Mouse (Mus musculus) midbrain, embryonic 13.5 days (tissue): ENCODE measurements at regions not wholly inside any gene's neighbourhood (a gene's known extent, or its start where the extent isn't known, plus 50 kb on each side); places are given as distances from the start of the nearest gene placed in this dataset.
A peak's percentile ranks its signal among the peaks of the same experiment; 100 is the strongest.

ENCODE experiments used
- ATAC-seq: fragments of 200-750 bp; cut with Nextera tagmentation; 2 replicates; pipeline ENCODE4 v1.8.0; 2017; ENCODE audit warnings: mild to moderate bottlenecking, moderate TSS enrichment, moderate library complexity
- H3K27ac ChIP-seq: fragments of 300-500 bp; sonication (generic); 2 replicates; pipeline ENCODE4 v1.5.1; 2015; ENCODE audit warnings: inconsistent platforms, mild to moderate bottlenecking, moderate library complexity
- H3K27me3 ChIP-seq: fragments of 300-500 bp; sonication (generic); 2 replicates; pipeline ENCODE4 v1.6.1; 2015; ENCODE audit warnings: mild to moderate bottlenecking, inconsistent platforms
- H3K36me3 ChIP-seq: fragments of 300-500 bp; sonication (generic); 2 replicates; pipeline ENCODE4 v1.6.1; 2015; ENCODE audit warnings: mild to moderate bottlenecking, inconsistent platforms
- H3K4me1 ChIP-seq: fragments of 300-500 bp; sonication (generic); replicated peaks from 2 replicates; pipeline ENCODE4 v1.6.1; 2015; ENCODE audit warnings: inconsistent platforms
- H3K4me2 ChIP-seq: fragments of 300-500 bp; sonication (generic); replicated peaks from 2 replicates; pipeline ENCODE4 v1.6.1; 2015; ENCODE audit warnings: moderate library complexity, mild to moderate bottlenecking, inconsistent platforms
- H3K4me3 ChIP-seq: fragments of 300-500 bp; sonication (generic); replicated peaks from 2 replicates; pipeline ENCODE4 v1.5.1; 2015; ENCODE audit warnings: mild to moderate bottlenecking, inconsistent platforms
- H3K9ac ChIP-seq: fragments of 300-500 bp; sonication (generic); replicated peaks from 2 replicates; pipeline ENCODE4 v1.6.1; 2015; ENCODE audit warnings: mild to moderate bottlenecking, inconsistent platforms
- H3K9me3 ChIP-seq: fragments of 300-500 bp; sonication (generic); 2 replicates; pipeline ENCODE4 v1.6.1; 2016; ENCODE audit warnings: mild to moderate bottlenecking, inconsistent platforms
- WGBS: fragments of 180-500 bp; shearing (Covaris S2); methylation state at CpG from one replicate; pipeline ENCODE4 v1.1.7; 2015; 5-methylcytosine and 5-hydroxymethylcytosine counted together

DNA sequence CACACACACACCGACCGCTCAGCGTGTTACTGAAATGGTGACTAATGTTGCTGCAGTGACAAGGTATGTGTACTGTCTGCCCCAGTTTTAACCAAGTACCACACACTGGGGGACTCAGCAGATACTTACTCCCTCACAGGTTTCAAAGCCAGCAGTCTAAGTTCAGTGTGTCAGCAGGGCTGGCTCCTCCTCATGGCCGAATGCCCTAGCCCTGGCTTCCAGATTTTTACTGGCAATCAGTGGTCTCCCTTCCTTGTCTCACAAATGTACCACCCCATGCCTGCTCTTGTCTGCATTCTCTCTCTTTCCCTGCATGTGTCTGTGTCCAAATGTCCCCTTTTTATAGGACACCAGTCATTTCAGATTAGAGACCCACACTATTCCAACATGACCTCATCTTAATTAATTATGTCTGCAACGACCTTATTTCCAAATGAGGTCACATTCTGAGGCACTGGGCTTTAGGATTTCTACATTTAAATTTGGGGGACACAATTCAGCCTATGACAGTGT is 114.7 kb downstream of the Uri1 start:
- Histone ChIP-seq H3K4me2 (no peak overlapping the region), H3K27ac (no peak overlapping the region), H3K36me3 (no peaks in the 10 kb centered on the region), H3K9me3 (no peaks in the 10 kb centered on the region), H3K27me3 (no peaks in the 10 kb centered on the region), H3K4me1 (peaks cover 17% of the 10 kb centered on the region; the same call in 1 of the 2 replicates), H3K4me3 (no peak overlapping the region), H3K9ac (no peak overlapping the region)
- WGBS, result 81% methylated on average over 5 of the region's 5 CpGs
- ATAC-seq, result no peak

DNA sequence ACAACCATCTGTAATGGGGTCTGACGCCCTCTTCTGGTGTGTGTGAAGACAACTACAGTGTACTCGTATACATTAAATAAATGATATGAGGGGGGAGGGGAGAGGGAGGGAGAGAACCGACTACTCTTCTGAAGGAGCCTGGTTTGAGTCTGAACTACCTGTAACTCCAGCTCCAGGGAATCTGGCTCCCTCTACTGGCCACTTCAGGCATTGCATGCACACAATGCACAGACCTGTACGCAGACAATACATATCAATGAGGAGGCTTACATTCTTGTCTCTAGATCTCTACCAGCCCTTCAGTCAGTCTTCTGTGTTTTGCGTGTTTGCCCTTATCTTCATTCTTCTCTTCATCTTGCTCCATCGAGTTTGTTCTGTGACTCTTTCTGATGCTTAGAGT is 120.4 kb upstream of the Zfp536 start:
- WGBS, result 74% methylated on average over 6 of the region's 6 CpGs
- Histone ChIP-seq H3K9ac (no peak overlapping the region), H3K36me3 (no peaks in the 10 kb centered on the region)

DNA sequence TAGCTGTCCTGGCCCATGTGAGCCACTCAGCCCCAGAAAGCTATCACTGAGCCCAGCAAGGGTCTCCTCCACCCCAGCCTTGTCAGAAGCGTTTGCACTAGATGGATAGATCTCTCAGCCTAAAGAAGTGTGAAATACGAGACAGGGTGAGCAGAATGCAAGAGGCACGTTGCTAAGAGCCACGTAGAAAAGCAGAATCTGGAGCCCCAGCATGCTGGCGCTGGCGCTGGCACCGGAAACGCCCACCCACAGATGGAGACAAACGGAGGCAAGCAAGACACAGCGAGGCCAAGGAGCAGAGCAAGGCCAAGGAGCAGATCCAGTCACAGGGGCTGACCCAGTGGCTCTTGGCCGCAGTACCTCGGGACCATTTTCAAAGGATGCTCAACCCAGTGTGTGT is 100.9 kb upstream of the Zfp536 start:
- Histone ChIP-seq H3K9ac (no peak overlapping the region), H3K4me3 (no peak overlapping the region), H3K27me3 (no peaks in the 10 kb centered on the region), H3K4me2 (no peak overlapping the region), H3K4me1 (peaks cover 6% of the 10 kb centered on the region), H3K9me3 (no peaks in the 10 kb centered on the region), H3K27ac (no peak overlapping the region), H3K36me3 (no peaks in the 10 kb centered on the region)
- 73% methylated on average over 12 of the region's 12 CpGs for WGBS
- no peak for ATAC-seq

More for the DNA sequence above, 120.4 kb upstream of the Zfp536 start:
- H3K27ac ChIP-seq, result no peak overlapping the region
- H3K4me3 ChIP-seq, result no peak overlapping the region
- no peak overlapping the region for H3K4me2 ChIP-seq
- ATAC-seq, result no peak
- no peaks in the 10 kb centered on the region for H3K4me1 ChIP-seq
- no peaks in the 10 kb centered on the region for H3K9me3 ChIP-seq
- no peaks in the 10 kb centered on the region for H3K27me3 ChIP-seq

DNA sequence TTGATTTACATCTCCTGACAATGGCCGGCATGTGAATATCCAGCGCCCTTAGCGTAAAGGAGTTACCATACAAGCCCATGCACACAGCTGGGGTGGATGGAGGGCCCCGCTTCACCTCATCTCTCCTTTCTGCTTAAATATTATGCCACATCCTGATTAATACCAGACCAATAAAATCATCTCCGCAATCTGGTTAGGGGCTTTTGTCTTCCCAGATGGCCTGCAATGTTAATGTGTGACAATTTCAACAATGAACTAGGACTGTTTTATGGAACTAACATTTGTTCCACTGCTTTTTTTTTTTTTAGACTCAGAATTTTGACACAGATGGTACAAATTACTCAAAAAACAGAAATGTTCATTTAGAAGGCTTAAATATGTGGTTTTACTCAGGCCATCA is 97.5 kb upstream of the Zfp536 start:
- Histone ChIP-seq H3K9ac (peak overlapping the region; percentile 28; the same call in 1 of the 2 replicates), H3K4me1 (peaks cover 6% of the 10 kb centered on the region), H3K36me3 (no peaks in the 10 kb centered on the region), H3K9me3 (no peaks in the 10 kb centered on the region), H3K27me3 (no peaks in the 10 kb centered on the region), H3K4me3 (no peak overlapping the region), H3K27ac (no peak overlapping the region), H3K4me2 (no peak overlapping the region)
- WGBS, result 79% methylated on average over 5 of the region's 5 CpGs
- no peak for ATAC-seq

DNA sequence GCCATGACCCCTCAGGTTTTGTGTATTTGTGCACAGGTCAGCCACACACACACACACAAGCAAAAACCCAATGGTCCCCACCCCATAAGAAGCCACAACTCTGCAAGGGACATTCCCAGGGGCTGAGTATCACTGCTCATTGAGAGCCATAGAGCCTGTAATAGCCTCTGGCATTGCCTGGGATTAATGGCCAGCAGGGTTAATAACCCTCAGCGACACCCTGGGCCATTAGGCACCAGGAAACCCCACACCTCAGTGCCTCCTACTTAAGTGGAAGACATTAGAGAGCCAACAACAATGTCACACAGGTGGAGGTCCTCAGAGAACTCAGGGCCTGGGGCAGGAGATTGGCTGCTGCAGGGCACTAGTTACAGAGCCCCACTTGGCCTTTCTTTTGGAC is 93.0 kb upstream of the Zfp536 start:
- Histone ChIP-seq H3K4me3 (no peak overlapping the region), H3K4me1 (peaks cover 6% of the 10 kb centered on the region), H3K9me3 (no peaks in the 10 kb centered on the region), H3K9ac (no peak overlapping the region), H3K27me3 (no peaks in the 10 kb centered on the region), H3K27ac (no peak overlapping the region), H3K4me2 (no peak overlapping the region), H3K36me3 (no peaks in the 10 kb centered on the region)
- ATAC-seq, result no peak
- WGBS, result 38% methylated on average over 1 of the region's 1 CpGs

DNA sequence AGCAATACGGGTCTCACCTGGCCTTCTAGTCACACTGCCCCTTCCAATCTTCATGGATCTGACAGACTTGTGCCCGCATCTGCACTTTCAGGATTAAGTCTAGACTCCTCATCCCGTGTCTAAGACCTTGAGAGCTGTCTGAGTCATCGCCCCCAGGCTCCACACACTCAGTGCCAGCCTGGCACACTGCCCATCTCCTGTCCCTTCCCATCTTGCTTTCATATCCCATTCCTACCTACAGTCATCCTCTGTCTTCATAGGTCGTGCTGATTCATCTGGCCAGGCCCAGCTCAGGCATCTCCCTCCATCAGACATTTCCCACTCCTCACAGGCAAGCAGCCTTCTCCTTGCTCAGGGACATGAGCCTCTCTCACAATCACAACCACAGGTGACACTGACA is 78.0 kb upstream of the Zfp536 start:
- no peak overlapping the region for H3K27ac ChIP-seq
- no peaks in the 10 kb centered on the region for H3K27me3 ChIP-seq
- no peak for ATAC-seq
- no peak overlapping the region for H3K4me3 ChIP-seq
- H3K36me3 ChIP-seq, result no peaks in the 10 kb centered on the region
- WGBS, result 88% methylated on average over 5 of the region's 5 CpGs
- no peaks in the 10 kb centered on the region for H3K9me3 ChIP-seq
- H3K4me1 ChIP-seq, result no peaks in the 10 kb centered on the region
- no peak overlapping the region for H3K4me2 ChIP-seq
- no peak overlapping the region for H3K9ac ChIP-seq

DNA sequence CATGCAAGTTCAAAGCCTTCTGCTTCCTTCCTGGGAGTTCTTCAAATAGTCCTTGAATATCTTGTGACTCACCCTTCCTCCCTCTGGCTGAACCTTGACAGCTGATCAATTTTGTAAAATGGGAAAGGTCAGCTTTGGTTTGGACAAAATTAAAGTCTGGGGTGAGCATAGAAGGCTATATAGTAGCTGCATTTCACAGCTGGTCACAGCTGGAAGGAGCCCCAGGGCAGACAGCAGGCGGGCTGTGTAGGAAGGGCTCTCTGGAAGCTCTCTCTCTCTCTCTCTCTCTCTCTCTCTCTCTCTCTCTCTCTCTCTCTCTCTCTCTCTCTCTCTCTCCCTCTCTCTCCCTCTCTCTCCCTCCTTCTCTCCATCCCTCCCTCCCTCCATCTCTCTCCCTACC is 71.8 kb upstream of the Zfp536 start:
- H3K27ac ChIP-seq, result no peak overlapping the region
- 50% methylated on average over 1 of the region's 1 CpGs for WGBS
- no peak overlapping the region for H3K9ac ChIP-seq

DNA sequence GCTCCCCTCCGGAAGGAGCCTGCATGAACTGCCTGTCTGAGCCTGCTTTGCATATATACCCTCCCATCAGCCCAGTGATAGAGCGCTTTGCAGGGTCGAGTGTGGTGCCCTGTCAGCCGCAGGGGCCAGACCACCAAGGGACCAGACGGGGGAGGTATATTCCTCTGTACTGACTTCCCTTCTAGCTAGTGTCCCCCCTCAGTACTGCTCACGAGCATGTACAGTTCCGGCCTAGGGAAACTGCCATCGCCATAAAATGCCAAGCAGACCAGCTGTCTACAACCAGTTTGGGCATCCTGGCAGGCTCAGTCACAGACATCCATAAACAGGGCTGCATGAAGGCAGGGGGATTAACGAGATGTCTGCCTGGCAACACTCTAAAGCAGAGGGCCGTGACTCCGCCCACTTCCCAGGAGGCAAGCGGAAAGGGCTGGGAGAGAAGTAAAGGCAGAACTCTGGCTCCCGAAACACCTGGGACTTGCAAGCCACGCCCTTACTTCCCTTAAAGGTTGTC is 68.6 kb upstream of the Zfp536 start:
- peak overlapping the region; percentile 51 for H3K27ac ChIP-seq

More for the DNA sequence above, 71.8 kb upstream of the Zfp536 start:
- no peak overlapping the region for H3K4me2 ChIP-seq
- H3K9me3 ChIP-seq, result no peaks in the 10 kb centered on the region
- peaks cover 13% of the 10 kb centered on the region for H3K4me1 ChIP-seq
- H3K36me3 ChIP-seq, result no peaks in the 10 kb centered on the region
- 0 out of 2 replicates have a peak, but pooled peaks cover 5% of the 10 kb centered on the region for H3K27me3 ChIP-seq
- no peak overlapping the region for H3K4me3 ChIP-seq
- no peak for ATAC-seq

DNA sequence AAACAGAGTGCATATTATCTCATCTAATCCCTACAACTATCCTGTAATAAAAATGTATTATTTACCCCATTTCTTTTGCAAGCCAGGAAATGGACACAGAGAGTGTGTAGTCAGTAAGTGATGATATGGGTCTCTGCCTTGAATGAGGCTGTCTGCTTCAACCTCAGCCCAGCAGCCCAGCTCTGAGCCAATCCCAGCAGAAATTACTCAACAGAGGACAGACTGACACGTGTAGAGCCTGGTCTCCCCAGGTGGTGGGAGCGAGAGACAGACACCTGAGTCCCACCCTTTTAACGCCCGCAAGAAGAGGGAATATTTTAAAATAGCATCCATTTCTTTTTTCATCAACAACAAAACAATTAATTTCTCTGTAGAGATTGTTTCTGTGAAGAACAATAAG is 68.1 kb upstream of the Zfp536 start:
- 0 out of 2 replicates have a peak, but pooled peaks cover 5% of the 10 kb centered on the region for H3K27me3 ChIP-seq
- H3K9me3 ChIP-seq, result no peaks in the 10 kb centered on the region
- H3K4me3 ChIP-seq, result peak overlapping the region; percentile 28
- WGBS, result 13% methylated on average over 4 of the region's 4 CpGs
- H3K27ac ChIP-seq, result peak overlapping the region; percentile 51
- no peak overlapping the region for H3K9ac ChIP-seq
- H3K4me1 ChIP-seq, result peaks cover 13% of the 10 kb centered on the region
- H3K4me2 ChIP-seq, result peak overlapping the region; percentile 54
- H3K36me3 ChIP-seq, result no peaks in the 10 kb centered on the region
- peak; percentile 63 for ATAC-seq

More for the DNA sequence above, 68.6 kb upstream of the Zfp536 start:
- Histone ChIP-seq H3K9ac (peak overlapping the region; percentile 36), H3K27me3 (0 out of 2 replicates have a peak, but pooled peaks cover 5% of the 10 kb centered on the region), H3K4me2 (peak overlapping the region; percentile 54), H3K4me3 (peak overlapping the region; percentile 28), H3K4me1 (peaks cover 13% of the 10 kb centered on the region), H3K36me3 (no peaks in the 10 kb centered on the region), H3K9me3 (no peaks in the 10 kb centered on the region)
- ATAC-seq, result peak; percentile 89
- WGBS, result under 1% methylated on average over 14 of the region's 14 CpGs

DNA sequence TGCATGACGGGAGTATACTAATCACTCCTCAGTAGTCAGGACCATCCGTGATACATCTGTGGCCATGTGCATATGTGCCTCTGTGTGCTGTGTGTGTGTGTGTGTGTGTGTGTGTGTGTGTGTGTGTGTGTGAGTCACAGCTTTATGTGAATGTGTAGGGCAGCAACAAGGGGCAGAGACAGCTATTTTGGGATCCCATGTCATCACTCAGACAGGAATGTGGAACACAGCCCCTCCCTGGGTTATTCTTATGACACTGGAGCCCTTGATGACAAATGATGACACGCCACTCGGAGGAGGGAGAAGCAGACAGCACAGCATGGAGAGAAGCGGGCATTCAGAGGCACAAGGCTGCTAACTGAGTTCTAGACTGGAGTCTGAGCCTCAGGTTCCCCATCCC is 64.4 kb upstream of the Zfp536 start:
- no peak for ATAC-seq
- Histone ChIP-seq H3K9me3 (no peaks in the 10 kb centered on the region), H3K27ac (no peak overlapping the region), H3K27me3 (0 out of 2 replicates have a peak, but pooled peaks cover 5% of the 10 kb centered on the region), H3K9ac (no peak overlapping the region), H3K4me2 (no peak overlapping the region), H3K4me3 (no peak overlapping the region), H3K4me1 (peaks cover 16% of the 10 kb centered on the region), H3K36me3 (no peaks in the 10 kb centered on the region)
- 91% methylated on average over 5 of the region's 5 CpGs for WGBS

DNA sequence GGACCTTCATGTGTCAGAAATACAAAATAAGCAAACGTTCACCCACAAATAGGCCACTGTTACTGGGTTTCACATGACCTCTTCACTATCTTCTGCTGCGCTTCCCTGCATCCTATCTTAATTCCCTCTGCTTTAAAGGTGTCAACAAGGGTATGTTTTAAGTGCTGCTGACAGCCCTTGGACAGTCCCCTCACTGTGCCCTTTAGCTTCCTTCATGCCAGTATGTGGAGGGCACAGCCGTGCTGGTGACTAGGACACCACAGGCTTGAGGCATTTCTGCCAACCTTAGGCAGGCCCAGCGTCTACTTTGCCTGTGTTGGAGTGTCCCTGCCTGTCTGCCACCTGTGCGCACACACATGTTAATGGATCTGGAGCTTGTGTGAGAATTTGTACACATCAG is 63.9 kb upstream of the Zfp536 start:
- Histone ChIP-seq H3K9me3 (no peaks in the 10 kb centered on the region), H3K9ac (no peak overlapping the region), H3K4me2 (no peak overlapping the region), H3K4me3 (no peak overlapping the region), H3K4me1 (peaks cover 15% of the 10 kb centered on the region), H3K36me3 (no peaks in the 10 kb centered on the region), H3K27ac (no peak overlapping the region), H3K27me3 (0 out of 2 replicates have a peak, but pooled peaks cover 5% of the 10 kb centered on the region)
- ATAC-seq, result no peak
- 90% methylated on average over 5 of the region's 5 CpGs for WGBS

DNA sequence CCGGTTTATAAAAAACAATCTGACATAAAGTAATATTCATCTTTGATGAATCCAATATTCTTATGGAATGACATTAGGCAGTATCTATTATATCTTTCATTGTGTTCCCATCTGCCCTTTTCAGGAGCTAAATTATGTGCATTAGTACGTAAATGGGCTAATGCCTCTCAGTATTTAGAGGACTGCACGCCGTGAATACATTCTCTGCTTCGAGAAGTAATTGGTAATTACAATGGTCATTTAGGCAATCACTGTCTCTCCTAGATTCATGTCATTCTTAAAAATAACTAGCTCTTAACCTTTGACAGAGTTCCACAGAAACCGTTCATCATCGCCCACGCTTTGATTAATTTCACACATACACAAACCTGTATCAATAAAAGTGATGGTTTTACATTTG is 60.0 kb upstream of the Zfp536 start:
- ATAC-seq, result no peak
- no peak overlapping the region for H3K4me2 ChIP-seq
- no peaks in the 10 kb centered on the region for H3K36me3 ChIP-seq
- no peak overlapping the region for H3K9ac ChIP-seq
- no peaks in the 10 kb centered on the region for H3K27me3 ChIP-seq
- no peaks in the 10 kb centered on the region for H3K9me3 ChIP-seq
- no peak overlapping the region for H3K27ac ChIP-seq
- 62% methylated on average over 8 of the region's 8 CpGs for WGBS
- H3K4me3 ChIP-seq, result no peak overlapping the region
- H3K4me1 ChIP-seq, result peaks cover 11% of the 10 kb centered on the region

DNA sequence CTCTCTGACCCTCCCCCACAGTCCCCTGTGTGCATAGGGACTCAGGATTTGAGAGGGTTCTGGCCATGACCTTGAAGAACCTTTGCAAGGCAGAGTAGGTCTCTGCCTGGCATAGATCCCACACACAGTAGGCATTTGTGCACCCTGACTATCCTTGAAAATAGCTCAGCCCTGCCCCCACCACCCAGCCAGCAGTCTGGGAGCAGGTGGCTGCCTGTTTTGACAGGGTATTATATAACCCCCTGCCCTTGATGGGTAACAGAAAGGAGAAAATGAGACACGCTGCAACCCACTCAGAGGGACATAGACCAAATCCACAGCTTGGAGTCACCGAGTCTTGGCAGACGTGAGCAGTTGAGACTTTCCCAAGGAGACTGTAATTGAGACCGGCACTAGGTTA is 58.9 kb upstream of the Zfp536 start:
- Histone ChIP-seq H3K4me3 (no peak overlapping the region), H3K9ac (no peak overlapping the region), H3K36me3 (no peaks in the 10 kb centered on the region), H3K27me3 (no peaks in the 10 kb centered on the region), H3K4me1 (peaks cover 11% of the 10 kb centered on the region), H3K27ac (no peak overlapping the region), H3K4me2 (no peak overlapping the region), H3K9me3 (no peaks in the 10 kb centered on the region)
- ATAC-seq, result peak; percentile 70
- WGBS, result 51% methylated on average over 4 of the region's 4 CpGs
